Mouse (Mus musculus): ENCODE results near the gene Sptssb.

- TF ChIP-seq EP300 (IDR thresholded peaks at IDR 0.05) (no peak), CTCF (IDR thresholded peaks at IDR 0.05) (no peak)
Measured at GRCm38 (mm10) chr3:69803137-69803536, 56.6 kb downstream of the Sptssb start.
